Mouse (Mus musculus): Measurements from ENCODE around the gene Cenph. TPM values are rescaled to one million over a fixed set of nuclear protein-coding genes. Genes with fewer than 3 reads are reported as not detected.

Gene Cenph
- polyA plus RNA-seq, 1 experiment from 2014 or later = 13.4 TPM

GRCm38 (mm10) chr13:100715467-100715866, 60.2 kb downstream of the Cenph start:
- no peaks in the 10 kb centered on the region for H3K4me1 ChIP-seq (replicated peaks; ENCODE audit: control insufficient read depth, insufficient read depth, low read length)
- H3K4me3 ChIP-seq (replicated peaks; ENCODE audit: low read length) = no peak overlapping the region
- H3K9me3 ChIP-seq (ENCODE audit: control insufficient read depth, low read length) = no peaks in the 10 kb centered on the region
- H3K27me3 ChIP-seq (replicated peaks; ENCODE audit: control insufficient read depth, insufficient read depth, low read length) = no peaks in the 10 kb centered on the region
- WGBS = 95% methylated on average over 6 of the region's 6 CpGs
- peaks cover 33% of the 10 kb centered on the region for H3K36me3 ChIP-seq (ENCODE audit: control insufficient read depth, insufficient read depth)
- no peak for ATAC-seq
- no peak overlapping the region for H3K4me2 ChIP-seq (ENCODE audit: low read length)
- H3K27ac ChIP-seq (ENCODE audit: low read length) = no peak overlapping the region
- H3K9ac ChIP-seq (replicated peaks; ENCODE audit: low read depth, low read length) = no peak overlapping the region

Other genes with a start within 250 kb of the Cenph start
- gene Ocln, start 223.2 kb downstream of the Cenph start, polyA plus RNA-seq (2015; fragmentation: Nextera tagmentation; extraction: Ambion mirVana) = 7.8 and 9.8 TPM in 2 replicates
- gene Marveld2, start 158.9 kb downstream of the Cenph start, polyA plus RNA-seq (2015; fragmentation: Nextera tagmentation; extraction: Ambion mirVana) = 1.2 and 1.5 TPM in 2 replicates
- 359 and 367 TPM in 2 replicates for gene Ak6, start 124.9 kb downstream of the Cenph start, polyA plus RNA-seq (2015; fragmentation: Nextera tagmentation; extraction: Ambion mirVana)
- gene Rad17, start 124.8 kb downstream of the Cenph start, polyA plus RNA-seq (2015; fragmentation: Nextera tagmentation; extraction: Ambion mirVana) = 21.1 and 23.4 TPM in 2 replicates
- gene Taf9, start 124.3 kb downstream of the Cenph start, polyA plus RNA-seq (2015; fragmentation: Nextera tagmentation; extraction: Ambion mirVana) = 23.3 and 30.0 TPM in 2 replicates
- 1.2 and 1.4 TPM in 2 replicates for gene Ccdc125, start 106.2 kb downstream of the Cenph start, polyA plus RNA-seq (2015; fragmentation: Nextera tagmentation; extraction: Ambion mirVana)
- 56.5 and 56.9 TPM in 2 replicates for gene Cdk7, start 45.0 kb downstream of the Cenph start, polyA plus RNA-seq (2015; fragmentation: Nextera tagmentation; extraction: Ambion mirVana)
- 112 and 119 TPM in 2 replicates for gene Mrps36, start 31.2 kb downstream of the Cenph start, polyA plus RNA-seq (2015; fragmentation: Nextera tagmentation; extraction: Ambion mirVana)
- gene Ccnb1, start 10.7 kb upstream of the Cenph start, polyA plus RNA-seq (2015; fragmentation: Nextera tagmentation; extraction: Ambion mirVana) = 102 and 131 TPM in 2 replicates
- 34.9 and 38.8 TPM in 2 replicates for gene Slc30a5, start 57.5 kb upstream of the Cenph start, polyA plus RNA-seq (2015; fragmentation: Nextera tagmentation; extraction: Ambion mirVana)

Data from forebrain, embryonic 16.5 days (tissue).